Mouse (Mus musculus) ES-Bruce4 (cell line): ENCODE data around the gene Plcb1.

Source experiments
- CTCF ChIP-seq: IDR thresholded peaks from one replicate; pipeline ENCODE4 v1.8.1; 2011; ENCODE audit warnings: low read depth, low read length
- POLR2A ChIP-seq: IDR thresholded peaks from one replicate; pipeline ENCODE4 v1.8.1; 2011; ENCODE audit warnings: low read length; ENCODE audit not compliant: insufficient read depth

DNA sequence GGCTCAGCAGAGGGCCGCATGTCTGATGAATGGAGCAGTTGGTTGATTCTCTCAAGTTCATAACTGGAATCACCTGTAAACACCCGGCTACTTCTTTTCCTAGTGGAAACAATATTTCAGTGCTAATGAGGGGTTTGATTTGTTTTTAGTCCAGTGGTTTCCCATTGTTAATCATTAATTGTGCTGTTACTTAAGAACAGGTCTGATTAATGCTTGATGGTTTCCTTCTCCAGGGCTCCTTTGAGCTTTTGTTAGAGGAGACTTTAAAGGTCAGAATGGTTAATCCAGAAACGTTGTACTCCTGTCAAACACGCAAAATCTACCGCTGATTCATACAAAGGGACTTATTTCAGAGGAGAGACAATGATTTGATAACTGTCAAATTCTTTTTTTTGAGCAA lies 141.2 kb downstream of the Plcb1 start:
- TF ChIP-seq POLR2A (no peak), CTCF (no peak)
